Mouse (Mus musculus) adrenal gland, postnatal 14 days (tissue): ENCODE measurements around the gene Ccdc92b. TPM values are rescaled to one million over a fixed set of nuclear protein-coding genes. Genes with fewer than 3 reads are reported as not detected.

Experiments
- DNase-seq: peaks from one replicate; pipeline ENCODE4 v3.0.0; 2021; ENCODE audit warnings: mixed read lengths
- total RNA-seq: library from RNA; stranded (reverse); gene quantifications from 2 replicates; pipeline ENCODE4 v1.2.3, GENCODE M21; 2021

The Ccdc92b gene
- total RNA-seq, 1 experiment from 2014 or later, result 3.1 TPM

DNA sequence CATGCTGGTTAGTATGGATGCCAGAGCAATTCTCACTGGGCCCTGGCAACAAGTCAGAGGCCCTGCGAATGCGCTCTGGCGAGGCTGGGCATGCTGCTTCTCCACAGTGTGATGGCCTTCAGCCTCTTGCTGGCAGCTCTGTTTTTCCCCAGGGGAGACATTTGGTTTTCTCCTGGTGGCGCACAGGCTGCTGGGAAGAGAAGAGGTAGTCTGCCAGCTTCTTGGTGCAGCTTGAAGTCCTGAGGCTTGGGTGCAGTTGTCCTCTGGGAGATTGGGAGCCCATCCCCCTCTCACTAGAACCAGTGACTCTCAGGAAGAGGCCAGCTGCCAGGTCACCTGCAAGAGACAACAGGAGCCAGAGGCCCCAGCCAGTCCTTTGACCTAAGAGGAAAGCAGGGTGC is 33.4 kb downstream of the Ccdc92b start:
- peak; percentile 83 for DNase-seq

DNA sequence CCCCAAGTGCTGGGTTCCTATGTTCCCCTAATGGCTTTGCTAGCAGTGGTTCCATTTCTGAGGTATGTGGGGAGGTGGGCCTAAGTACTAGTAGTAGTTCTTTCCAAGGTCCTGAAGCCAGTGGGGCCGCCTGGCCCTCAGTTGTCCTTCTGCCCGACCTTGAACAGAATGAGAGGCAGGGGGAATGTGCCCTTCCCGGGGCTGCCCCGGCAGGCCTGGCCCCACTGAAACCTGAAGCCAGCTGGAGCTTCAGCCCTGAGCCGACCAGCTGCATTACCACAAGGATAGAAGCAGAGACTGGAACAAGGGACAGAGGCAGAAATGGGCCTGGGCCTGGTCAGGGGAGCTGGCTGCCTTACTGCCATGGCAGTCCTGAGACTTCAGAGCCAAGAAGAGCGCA is 34.0 kb downstream of the Ccdc92b start:
- DNase-seq, result peak; percentile 72

DNA sequence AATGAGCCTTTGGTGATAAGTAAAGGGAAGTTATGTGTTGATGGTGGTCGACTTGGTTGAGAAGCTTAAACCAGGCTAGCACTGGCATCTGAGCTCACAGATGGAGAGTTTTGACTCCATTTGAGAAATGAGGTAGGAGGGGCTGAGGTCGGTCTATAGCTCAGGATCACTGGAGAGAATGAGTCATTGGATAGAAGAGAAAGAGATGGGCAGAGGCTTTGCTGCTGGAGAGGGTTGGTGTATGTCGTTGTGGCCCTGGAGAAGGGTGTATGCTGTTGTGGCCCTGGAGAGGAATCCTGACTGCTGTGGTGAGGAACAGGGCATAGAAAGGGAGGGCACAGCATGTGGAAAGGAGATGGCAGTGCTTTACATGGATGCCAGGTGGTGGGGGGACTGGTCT is 36.5 kb downstream of the Ccdc92b start:
- DNase-seq, result peak; percentile 44

DNA sequence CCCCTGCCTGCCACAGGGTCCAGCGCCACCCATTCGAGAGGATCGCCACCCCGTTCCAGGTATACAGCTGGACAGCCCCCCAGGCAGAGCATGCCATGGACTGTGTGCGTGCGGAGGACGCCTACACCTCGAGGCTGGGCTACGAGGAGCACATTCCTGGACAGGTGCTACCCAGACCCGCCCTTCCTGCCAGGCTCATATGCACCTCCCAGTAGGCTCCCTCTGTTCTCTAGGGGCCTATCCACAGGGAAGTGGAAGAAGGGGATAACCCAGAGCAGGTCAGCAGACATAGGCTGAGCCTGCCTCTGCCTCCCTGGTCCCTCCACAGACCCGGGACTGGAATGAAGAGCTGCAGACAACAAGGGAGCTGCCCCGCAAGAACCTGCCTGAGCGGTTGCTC is 40.9 kb downstream of the Ccdc92b start:
- no peak for DNase-seq

DNA sequence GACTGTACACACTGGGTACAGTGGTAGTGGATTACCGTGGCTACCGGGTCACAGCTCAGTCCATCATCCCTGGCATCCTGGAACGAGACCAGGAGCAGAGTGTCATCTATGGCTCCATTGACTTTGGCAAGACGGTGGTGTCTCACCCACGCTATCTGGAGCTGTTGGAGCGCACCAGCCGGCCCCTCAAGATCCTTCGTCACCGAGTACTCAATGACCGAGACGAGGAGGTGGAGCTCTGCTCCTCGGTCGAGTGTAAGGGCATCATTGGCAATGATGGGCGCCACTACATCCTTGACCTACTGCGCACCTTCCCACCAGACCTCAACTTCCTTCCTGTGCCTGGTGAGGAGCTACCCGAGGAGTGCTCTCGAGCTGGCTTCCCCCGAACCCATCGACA is 42.2 kb downstream of the Ccdc92b start:
- no peak for DNase-seq

DNA sequence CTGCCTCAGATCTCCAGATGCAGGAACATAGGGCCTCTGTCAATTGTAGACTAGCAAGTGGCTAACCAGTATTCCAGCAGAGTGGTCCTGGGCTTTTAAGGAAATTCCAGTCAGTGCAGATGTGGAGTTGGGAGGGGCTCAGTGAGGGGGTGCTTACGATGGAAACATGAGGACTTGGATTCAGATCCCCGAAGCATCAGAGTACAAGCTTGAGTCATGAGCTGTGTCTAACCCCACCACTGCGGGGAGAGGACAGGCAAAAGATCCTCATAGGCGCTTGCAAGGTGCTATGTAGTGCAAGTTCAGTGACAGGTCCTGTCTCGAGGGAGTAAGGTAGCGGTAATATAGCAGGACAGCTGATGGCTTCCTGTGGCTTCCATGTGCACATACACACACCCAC is 42.8 kb downstream of the Ccdc92b start:
- no peak for DNase-seq

DNA sequence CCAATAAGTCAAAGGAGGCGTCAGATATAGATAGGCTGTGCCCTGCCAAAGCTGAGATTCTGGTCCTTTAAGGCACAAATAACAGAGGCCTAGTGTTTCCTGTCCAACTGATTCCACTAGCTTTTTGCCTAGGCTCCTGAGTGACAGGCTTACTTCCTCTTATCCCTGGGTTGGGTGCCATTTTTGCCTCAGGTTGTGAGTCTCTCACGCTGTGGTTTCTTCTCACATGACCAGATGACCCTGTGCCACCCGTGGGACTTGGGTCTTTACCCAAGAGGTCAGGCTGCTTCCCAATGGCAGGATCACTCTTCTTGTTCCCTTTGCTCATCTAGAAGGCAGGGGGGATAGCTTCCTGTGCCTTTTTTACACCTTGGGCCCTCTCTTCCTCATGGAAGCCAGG is 44.9 kb downstream of the Ccdc92b start:
- DNase-seq, result no peak

DNA sequence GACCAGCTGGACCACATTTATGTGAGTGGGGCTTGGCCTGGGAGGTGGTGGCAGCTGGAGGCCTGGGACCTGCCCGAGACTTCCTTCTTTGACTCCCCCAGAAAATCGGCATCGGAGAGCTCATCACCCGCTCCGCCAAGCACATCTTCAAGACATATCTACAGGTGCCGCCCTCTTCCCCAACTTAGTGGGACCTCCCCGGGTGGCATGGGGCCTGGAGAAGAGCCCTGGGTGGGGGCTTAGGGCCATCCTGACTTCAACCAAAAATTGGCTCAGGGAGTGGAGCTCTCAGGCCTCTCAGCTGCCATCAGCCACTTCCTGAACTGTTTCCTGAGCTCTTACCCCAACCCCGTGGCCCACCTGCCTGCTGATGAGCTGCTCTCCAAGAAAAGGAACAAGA is 45.5 kb downstream of the Ccdc92b start:
- no peak for DNase-seq

DNA sequence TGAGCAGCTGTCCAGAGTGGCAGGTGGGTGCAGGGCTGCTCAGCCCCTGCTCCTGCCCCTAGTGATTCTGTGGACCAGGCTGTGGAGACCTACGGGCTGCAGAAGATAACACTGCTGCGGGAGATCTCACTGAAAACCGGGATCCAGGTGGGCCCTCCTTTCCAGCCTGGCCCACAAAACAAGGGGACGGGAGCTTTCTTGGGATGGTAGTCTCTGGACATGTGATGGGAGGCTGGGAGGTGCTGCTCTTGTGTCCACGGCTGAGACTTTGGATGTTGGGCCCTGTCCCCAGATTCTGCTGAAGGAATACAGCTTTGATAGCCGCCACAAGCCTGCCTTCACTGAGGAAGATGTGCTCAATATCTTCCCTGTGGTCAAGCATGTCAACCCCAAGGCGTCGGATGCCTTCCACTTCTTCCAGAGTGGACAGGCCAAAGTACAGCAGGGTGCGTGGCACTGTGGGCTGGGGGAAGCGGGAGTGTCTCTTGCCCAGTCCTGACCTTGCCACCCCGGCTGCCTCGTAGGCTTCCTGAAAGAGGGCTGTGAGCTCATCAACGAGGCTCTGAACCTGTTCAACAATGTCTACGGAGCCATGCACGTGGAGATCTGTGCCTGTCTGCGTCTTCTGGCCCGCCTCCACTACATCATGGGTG is 46.4 kb downstream of the Ccdc92b start:
- no peak for DNase-seq

DNA sequence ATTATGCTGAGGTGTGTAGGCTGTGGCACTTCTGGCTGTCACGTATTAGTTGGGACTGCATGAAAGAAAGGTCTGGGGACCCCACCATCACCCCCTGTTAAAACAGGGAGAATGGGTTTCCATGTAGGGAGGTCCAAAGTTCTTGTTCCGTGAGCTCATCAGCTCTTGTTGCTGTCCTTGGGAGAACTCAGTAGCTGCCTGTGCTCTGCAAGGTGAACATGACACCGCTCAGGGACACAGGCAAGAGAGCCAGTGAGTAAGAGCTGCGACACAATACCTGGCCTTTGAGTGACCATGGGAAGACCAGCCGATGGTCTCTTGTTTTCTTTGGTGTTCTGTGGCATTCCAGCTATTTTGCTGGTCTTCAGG is 46.9 kb downstream of the Ccdc92b start:
- DNase-seq, result peak; percentile 60

DNA sequence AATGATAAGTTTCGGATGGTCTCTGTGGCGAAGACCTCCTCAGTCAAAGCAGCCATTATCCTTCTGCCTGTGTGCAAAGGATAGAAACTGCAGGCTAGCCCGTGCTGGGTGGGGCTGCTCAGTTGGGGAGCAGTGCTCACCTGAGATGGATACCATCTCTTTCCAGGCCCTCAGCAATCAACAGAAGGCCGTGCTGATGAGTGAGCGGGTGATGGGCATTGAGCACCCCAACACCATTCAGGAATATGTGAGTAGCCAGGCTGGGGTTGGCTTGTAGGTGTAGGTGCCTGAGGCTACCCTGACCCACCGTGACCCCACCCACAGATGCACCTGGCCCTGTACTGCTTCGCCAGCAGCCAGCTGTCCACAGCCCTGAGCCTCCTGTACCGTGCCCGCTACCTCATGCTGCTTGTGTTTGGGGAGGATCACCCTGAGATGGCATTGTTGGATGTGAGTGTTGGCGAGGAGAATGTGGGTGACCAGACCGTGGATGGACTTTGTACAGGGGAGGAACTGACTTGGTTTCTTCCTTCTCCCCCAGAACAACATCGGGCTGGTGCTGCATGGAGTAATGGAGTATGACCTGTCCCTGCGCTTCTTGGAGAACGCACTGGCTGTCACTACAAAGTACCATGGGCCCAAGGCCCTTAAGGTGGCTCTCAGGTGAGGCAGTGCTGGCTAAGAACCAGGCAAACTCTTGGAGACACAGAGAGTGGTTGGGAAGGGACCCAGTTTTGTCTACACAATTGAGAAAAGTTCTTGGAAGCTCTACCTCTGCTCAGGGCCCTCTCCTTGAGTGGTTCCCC is 47.6 kb downstream of the Ccdc92b start:
- DNase-seq, result no peak

DNA sequence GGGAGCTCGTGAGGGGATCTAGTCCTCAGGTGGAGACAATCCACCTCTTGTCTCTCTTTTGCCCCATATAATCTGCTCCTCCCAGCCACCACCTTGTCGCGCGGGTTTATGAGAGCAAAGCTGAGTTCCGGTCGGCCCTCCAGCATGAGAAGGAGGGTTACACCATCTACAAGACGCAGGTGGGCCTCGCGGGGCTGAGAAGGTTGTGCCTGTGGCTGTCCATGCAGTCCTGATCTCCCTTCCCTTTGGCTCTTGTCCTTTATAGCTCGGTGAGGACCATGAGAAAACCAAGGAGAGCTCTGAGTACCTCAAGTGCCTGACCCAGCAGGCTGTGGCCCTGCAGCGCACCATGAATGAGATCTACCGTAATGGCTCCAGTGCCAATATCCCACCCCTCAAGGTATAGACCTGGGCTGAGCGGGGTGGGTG is 48.2 kb downstream of the Ccdc92b start:
- DNase-seq, result no peak

DNA sequence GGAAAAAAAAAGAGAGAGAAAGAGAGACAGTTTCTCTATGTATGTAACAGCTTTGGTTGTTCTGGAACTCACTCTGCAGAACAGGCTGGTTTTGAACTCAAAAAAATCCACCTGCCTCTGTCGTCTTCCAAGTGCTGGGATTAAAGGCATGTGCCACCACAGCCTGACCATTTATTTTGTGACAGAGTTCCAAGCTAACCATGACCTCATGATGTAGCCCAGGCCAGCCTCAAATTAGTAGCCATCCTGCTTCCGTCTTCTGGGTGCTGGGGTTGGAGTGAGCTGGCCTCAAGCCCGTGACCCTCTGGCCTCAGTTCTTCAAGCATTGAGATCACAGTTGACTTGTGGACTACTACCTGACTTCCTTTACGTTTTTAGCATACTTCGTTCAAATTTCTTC is 49.1 kb downstream of the Ccdc92b start:
- no peak for DNase-seq

DNA sequence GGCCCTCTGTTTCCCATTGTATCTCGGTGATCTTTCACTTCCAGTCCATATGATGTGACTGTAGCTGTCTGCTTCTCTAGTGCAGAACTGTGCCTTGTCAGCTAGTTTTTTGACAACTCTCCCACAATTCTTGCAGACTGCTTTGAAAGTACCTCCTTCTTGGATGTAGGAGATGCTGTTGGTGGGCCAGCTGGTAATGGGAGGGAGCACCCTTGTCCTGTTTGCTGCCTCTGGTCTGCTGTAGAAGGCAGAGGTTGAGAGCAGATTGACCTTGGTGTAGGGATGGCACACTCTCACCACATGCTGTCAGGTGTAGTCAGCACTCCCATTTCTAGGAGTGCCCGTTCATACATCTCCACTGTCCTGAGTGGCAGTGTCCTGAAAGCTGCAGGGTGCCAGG is 49.6 kb downstream of the Ccdc92b start:
- DNase-seq, result no peak

DNA sequence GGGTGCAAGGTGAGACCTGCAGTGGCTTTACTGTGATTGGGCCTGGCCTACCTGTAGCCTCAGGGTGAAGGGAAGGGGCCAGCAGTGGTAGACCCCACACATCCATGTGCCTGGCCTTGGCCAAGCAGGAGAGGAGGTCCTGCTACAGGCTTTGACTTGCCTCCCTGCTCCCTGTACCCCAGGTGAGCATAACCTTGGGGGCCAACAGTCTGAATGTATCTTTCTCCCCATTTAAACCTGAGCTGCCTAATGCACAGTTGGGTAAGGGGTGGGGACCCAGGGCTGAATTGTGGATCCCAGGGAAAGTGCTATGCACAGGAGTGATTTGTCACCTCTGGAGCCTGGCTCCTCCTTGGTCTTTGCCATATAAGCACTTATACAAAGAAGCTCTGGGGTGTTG is 50.7 kb downstream of the Ccdc92b start:
- no peak for DNase-seq

DNA sequence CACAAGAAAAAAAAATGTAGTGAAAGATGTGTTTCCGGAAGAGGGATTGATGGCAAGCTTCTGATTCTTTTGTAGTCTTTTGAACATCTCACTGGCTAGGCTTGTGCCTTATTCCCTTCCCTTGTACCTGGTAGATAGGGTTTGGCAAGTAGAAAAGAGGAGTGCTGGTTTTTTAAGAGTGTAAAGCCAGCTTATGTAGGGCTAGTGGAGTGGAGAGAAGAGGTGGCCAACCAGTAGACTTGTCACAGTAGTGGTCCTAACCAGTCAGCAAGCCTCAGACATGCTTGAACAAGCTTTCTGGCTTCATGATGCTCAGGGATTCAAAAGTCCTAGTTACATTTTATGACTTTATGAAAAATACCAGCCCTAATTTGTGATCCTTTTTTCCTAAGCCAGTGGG is 51.6 kb downstream of the Ccdc92b start:
- DNase-seq, result no peak

DNA sequence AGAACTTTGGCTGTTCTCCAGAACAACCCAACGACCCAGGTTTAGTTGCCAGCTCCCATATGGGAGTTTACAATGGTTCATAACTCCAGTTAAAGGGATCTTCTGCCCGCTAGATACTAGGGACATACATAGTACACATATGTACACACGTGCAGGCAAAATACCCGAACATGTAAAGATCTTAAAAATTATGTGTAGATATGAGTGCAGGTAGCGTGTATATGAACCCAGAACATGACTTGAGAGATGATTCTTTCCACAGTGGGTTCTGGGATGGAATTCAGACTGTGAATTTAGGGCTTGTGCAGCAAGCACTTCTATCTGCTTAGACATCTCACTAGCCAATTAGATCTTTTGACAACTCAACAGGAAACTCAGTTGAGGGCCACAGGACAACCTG is 52.4 kb downstream of the Ccdc92b start:
- DNase-seq, result no peak

DNA sequence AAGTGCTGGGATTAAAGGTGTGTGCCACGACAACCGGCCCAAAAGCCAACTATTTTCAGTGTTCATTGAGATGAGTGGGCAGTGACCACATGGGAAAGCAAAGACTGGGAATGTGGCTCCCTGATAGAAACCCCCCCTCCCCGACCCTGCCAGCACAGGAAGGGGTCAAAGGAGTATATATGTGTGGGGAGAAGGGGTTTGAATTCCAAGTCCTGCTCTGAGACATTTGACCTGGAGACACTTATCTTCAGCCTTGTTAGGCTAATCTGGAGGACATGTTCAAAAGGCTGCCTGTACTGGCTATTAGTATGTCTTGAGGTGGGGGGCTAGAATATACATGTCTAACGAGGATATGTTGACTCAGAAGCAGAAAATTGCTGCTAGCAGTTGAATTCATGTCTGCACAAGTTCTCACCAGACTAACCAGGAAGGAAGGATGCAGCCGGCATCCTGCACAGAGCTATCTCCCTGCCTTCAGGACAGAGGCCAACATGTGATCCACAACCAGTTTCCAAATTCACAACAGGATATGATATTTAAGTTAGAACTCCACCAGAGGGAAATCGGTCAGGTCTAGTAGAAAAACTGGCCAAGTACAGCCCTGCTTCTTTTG is 53.6 kb downstream of the Ccdc92b start:
- no peak for DNase-seq

DNA sequence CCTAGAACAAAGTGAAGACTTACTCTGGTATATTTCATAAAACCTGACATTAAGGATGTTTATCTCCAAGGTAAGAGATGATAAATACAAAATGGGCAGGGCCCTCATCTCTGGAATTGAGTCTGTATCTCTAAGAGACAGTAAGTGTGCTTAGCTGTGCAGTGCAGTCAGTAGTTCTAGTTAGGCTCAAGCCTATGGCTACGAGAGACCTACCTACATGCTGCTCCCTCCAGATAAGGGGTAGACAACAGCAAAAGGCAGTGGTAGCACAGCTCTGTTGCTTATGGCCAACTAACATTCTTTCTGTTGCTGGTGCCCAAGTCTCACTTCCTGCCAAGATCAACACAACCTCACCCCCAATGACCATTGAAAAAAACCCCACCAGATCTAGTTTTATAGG is 54.2 kb downstream of the Ccdc92b start:
- no peak for DNase-seq

DNA sequence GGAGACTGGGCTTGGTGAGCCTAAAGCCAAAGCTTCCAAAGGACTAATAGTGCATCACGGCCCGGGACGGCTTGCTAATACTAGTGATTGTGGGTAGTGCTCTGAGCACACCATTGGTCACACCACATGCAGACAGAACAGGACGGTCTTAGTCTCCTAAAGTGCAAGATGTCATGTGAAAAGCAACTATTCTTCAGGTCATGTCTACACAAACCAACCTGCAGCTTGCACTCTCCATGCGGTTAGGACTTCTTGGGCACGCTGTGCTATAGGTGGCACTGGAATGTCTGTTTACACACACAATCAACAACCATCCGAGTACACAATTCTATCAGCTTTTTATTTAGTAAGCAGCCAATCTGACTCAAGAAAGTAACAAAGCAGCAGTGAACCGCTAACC is 55.3 kb downstream of the Ccdc92b start:
- no peak for DNase-seq

DNA sequence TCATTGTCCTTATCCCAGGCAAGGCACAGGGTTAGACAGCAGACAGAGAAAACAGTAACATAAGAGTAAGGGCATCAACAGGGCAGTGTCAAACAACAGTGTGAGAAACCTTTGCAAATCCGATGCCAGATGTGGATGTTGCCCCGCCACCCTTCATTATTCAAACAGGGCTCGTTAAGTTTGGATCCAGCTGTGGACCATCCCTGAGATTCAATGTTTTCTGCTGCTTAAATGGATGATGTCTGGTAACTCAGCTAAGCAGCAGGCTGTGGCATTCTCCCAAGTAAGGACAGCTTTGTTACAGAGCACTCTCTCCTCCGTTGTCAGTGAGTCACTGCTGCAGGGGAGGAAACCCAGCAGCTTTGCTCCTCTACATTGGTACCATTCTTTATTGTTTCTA is 55.8 kb downstream of the Ccdc92b start:
- DNase-seq, result no peak
